Comparison of ENCODE assay signal across 9 mouse cellular contexts in the genomic region with DNA sequence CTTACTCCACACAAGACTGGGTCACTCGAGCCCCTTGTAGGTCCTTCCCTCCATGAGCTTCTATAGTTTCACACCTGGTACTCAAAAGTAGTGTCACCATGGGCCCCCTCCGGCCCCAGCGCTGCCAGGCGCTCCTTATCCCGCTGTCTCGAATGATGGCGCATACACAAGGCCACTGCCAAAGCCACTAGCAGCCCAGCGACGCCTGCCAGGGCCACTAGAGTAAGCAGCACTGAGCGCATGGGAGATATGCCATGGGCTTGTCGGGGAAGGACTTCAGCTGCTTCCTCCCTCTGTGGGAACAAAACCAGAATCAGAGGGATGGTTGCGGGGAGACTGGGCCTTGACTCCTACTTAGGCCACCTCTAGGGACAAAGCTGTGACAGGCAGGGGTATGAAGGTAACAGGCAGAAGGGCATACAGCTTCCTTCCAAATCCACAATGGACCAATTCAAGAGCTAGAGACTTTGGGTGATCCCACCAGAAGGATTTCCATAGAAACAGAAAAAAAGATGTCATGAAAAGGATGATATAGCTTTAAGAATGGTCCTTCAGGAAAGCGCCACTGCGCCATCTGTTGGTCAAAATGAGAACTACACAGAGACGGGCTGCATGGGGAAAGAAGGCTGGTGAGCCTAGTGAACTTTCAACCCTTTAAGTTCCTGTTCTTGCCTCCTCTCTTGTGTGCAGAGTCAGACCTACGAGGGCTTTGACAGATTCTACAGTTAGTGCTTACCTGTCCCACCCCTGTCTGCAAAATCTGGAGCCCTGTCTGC. TPM values are rescaled to one million over a fixed set of nuclear protein-coding genes. Genes with fewer than 3 reads are reported as not detected.
A peak's percentile ranks its signal among the peaks of the same experiment; 100 is the strongest.
DNase-seq lines count a peak whose midpoint lies in the region; ATAC-seq and TF ChIP-seq lines count a peak whose summit lies in the region.
"Had no signal": no experiment of that assay in that cellular context is flagged by ENCODE, and none has a peak within 500 bp of the region (broad histone marks: within the 10 kb centered on the region; RNA-seq: fewer than 3 reads in every experiment).

No protein-coding gene starts in this region.

- peaks cover 4% of the 10 kb centered on the region; the same call in 1 of the 2 replicates for H3K4me1 ChIP-seq in spleen, adult 2 months (ENCODE audit: control insufficient read depth, insufficient read depth, insufficient read length)

- H3K27ac ChIP-seq in spleen, adult 2 months (ENCODE audit: insufficient read depth, low read length) = no peak overlapping the region

- H3K4me3 ChIP-seq in spleen, adult 2 months (ENCODE audit: extremely low read depth, insufficient read depth, insufficient read length) = no peak overlapping the region

- TF ChIP-seq CTCF in spleen, adult 2 months (IDR thresholded peaks at IDR 0.05; ENCODE audit: extremely low read depth, insufficient read depth, insufficient read length, insufficient replicate concordance) = peak; percentile 73; the same call in 1 of the 2 replicates

- H3K27me3 ChIP-seq in spleen, adult 2 months (ENCODE audit: control insufficient read depth, insufficient read depth, low read length) = no peaks in the 10 kb centered on the region

- TF ChIP-seq POLR2A in spleen, adult 2 months (IDR thresholded peaks at IDR 0.05; ENCODE audit: low read depth, low read length) = no peak

- DNase-seq in adrenal gland, adult (ENCODE audit: inconsistent age in 2 of 2, low spot score in 1 of 2) = peak; percentile 76 to 93
- no peak for DNase-seq in adrenal gland, adult 8-10 months
- DNase-seq in MEL-GATA-1-ER (ENCODE audit: extremely low read depth, low read depth) = peak; percentile 72
- DNase-seq in cerebellum, postnatal 14 days = peak; percentile 94 to 98
- peak; percentile 88 for DNase-seq in gastrocnemius, postnatal 10 days
- peak; percentile 87 to 98 for DNase-seq in layer of hippocampus, postnatal 25 days (ENCODE audit: extremely low spot score in 1 of 2, low spot score in 1 of 2)
- DNase-seq in spleen, adult 2 months (ENCODE audit: low read depth in 1 of 2, low spot score in 2 of 2) = peak; percentile 57 to 82

- peak; percentile 32; the same call in 1 of the 2 replicates for ATAC-seq in megakaryocyte-erythroid progenitor cell, adult 5-6 weeks (replicated peaks; ENCODE audit: low FRiP score, low TSS enrichment, poor library complexity, severe bottlenecking)

- 59% methylated on average over 16 of the region's 16 CpGs for WGBS in spleen, adult 2 months

- H3K36me3 ChIP-seq in spleen, adult 2 months (ENCODE audit: control insufficient read depth, insufficient read depth, low read length) = no peaks in the 10 kb centered on the region

RNA-seq across cellular contexts. Expression of gene Ptprn, which starts 10.3 kb away (rescaled TPM):
- 10 to 100 TPM; 59.0 to 80.7 (median 66.5) TPM for total RNA-seq in adrenal gland, adult 8-10 months (2022)
- total RNA-seq in gastrocnemius, postnatal 10 days (2021) = under 1 TPM; 0.65 to 0.68 TPM
- total RNA-seq in layer of hippocampus, postnatal 25 days (2021) = 100 to 1,000 TPM; 369 to 386 TPM
- total RNA-seq in megakaryocyte-erythroid progenitor cell, adult 5-6 weeks (2014; fragmentation: Nextera tagmentation) = 0.31 TPM in 1 of 2 replicates, not detected in the other
- total RNA-seq in megakaryocyte-erythroid progenitor cell, adult 5-6 weeks (2017) = 0.08 TPM in 1 of 2 replicates, not detected in the other
- polyA plus RNA-seq in spleen, adult 2 months (2012; rRNA removed) = 0.22 and 0.35 TPM in 2 replicates

RNA-seq across cellular contexts. Expression of gene Dnajb2, which starts 17.8 kb away (rescaled TPM):
- 100 to 1,000 TPM in 3 of 4 experiments, 10 to 100 TPM in 1; 85.7 to 111 (median 108) TPM for total RNA-seq in adrenal gland, adult 8-10 months (2022)
- 10 to 100 TPM; 32.4 to 38.8 TPM for total RNA-seq in gastrocnemius, postnatal 10 days (2021)
- total RNA-seq in layer of hippocampus, postnatal 25 days (2021) = 10 to 100 TPM; 72.6 to 78.9 TPM
- 15.2 and 18.3 TPM in 2 replicates for total RNA-seq in megakaryocyte-erythroid progenitor cell, adult 5-6 weeks (2014; fragmentation: Nextera tagmentation)
- 14.2 and 21.7 TPM in 2 replicates for total RNA-seq in megakaryocyte-erythroid progenitor cell, adult 5-6 weeks (2017)
- polyA plus RNA-seq in spleen, adult 2 months (2012; rRNA removed) = 32.6 and 45.8 TPM in 2 replicates

RNA-seq across cellular contexts. Expression of gene A630095N17Rik, which starts 22.1 kb away (rescaled TPM):
- total RNA-seq in adrenal gland, adult 8-10 months (2022) = not detected
- total RNA-seq in gastrocnemius, postnatal 10 days (2021) = not detected
- total RNA-seq in layer of hippocampus, postnatal 25 days (2021) = not detected
- not detected in 2 replicates for total RNA-seq in megakaryocyte-erythroid progenitor cell, adult 5-6 weeks (2014; fragmentation: Nextera tagmentation)
- not detected in 2 replicates for total RNA-seq in megakaryocyte-erythroid progenitor cell, adult 5-6 weeks (2017)
- polyA plus RNA-seq in spleen, adult 2 months (2012; rRNA removed) = 0.19 TPM in 1 of 2 replicates, not detected in the other
- polyA plus RNA-seq: large intestine, adult 2 months had no signal

RNA-seq across cellular contexts. Expression of gene Resp18, which starts 24.2 kb away (rescaled TPM):
- 100 to 1,000 TPM; 143 to 279 (median 188) TPM for total RNA-seq in adrenal gland, adult 8-10 months (2022)
- not detected for total RNA-seq in gastrocnemius, postnatal 10 days (2021)
- total RNA-seq in layer of hippocampus, postnatal 25 days (2021) = 100 to 1,000 TPM in 1 of 2 experiments, 10 to 100 TPM in 1; 63.7 to 105 TPM
- total RNA-seq in megakaryocyte-erythroid progenitor cell, adult 5-6 weeks (2014; fragmentation: Nextera tagmentation) = not detected in 2 replicates
- not detected in 2 replicates for total RNA-seq in megakaryocyte-erythroid progenitor cell, adult 5-6 weeks (2017)
- 0.18 TPM in 1 of 2 replicates, not detected in the other for polyA plus RNA-seq in spleen, adult 2 months (2012; rRNA removed)

RNA-seq across cellular contexts. Expression of gene Tuba4a, which starts 34.4 kb away (rescaled TPM):
- total RNA-seq in adrenal gland, adult 8-10 months (2022) = 10 to 100 TPM; 43.5 to 54.4 (median 49.1) TPM
- total RNA-seq in gastrocnemius, postnatal 10 days (2021) = 100 to 1,000 TPM; 490 to 573 TPM
- 100 to 1,000 TPM; 560 to 573 TPM for total RNA-seq in layer of hippocampus, postnatal 25 days (2021)
- total RNA-seq in megakaryocyte-erythroid progenitor cell, adult 5-6 weeks (2014; fragmentation: Nextera tagmentation) = 232 and 276 TPM in 2 replicates
- 137 and 146 TPM in 2 replicates for total RNA-seq in megakaryocyte-erythroid progenitor cell, adult 5-6 weeks (2017)
- polyA plus RNA-seq in spleen, adult 2 months (2012; rRNA removed) = 123 and 132 TPM in 2 replicates

Comparison
In these comparisons a context has a peak if more than half of its experiments do, and no peak if none do; other contexts are left out.
1. RNA of gene Ptprn, which starts 10.3 kb away (total RNA-seq): 369 to 386 TPM in layer of hippocampus, postnatal 25 days and 59.0 to 80.7 TPM in adrenal gland, adult 8-10 months; 0.65 to 0.68 TPM in gastrocnemius, postnatal 10 days and 0.08 to 0.31 TPM in megakaryocyte-erythroid progenitor cell, adult 5-6 weeks; every median in the first group is over 10 times any median in the second.